Mouse (Mus musculus) ovary, postnatal 10 days (tissue): ENCODE data around the gene Nek1.

ENCODE experiments used
- DNase-seq: peaks from one replicate; pipeline ENCODE4 v3.0.0; 2022; ENCODE audit warnings: low spot score

The Nek1 gene

GRCm38 (mm10) chr8:60992910-60993638 lies at the start of gene Nek1:
TSS of gene Nek1 (plus strand) at chr8:60993195.
- DNase-seq: peak; percentile 88

- no peak for DNase-seq
Observed at GRCm38 (mm10) chr8:60947503-60947902, 45.5 kb upstream of the Nek1 start.

- DNase-seq: no peak
Observed at GRCm38 (mm10) chr8:60949859-60950258, 43.1 kb upstream of the Nek1 start.

- no peak for DNase-seq
Observed at GRCm38 (mm10) chr8:60951271-60951670, 41.7 kb upstream of the Nek1 start.

GRCm38 (mm10) chr8:60951757-60952156 lies 41.2 kb upstream of the Nek1 start:
- no peak for DNase-seq

GRCm38 (mm10) chr8:60952803-60953202 lies 40.2 kb upstream of the Nek1 start:
- no peak for DNase-seq

- peak; percentile 41 for DNase-seq
Observed at GRCm38 (mm10) chr8:60954281-60955014, 38.5 kb upstream of the Nek1 start.

GRCm38 (mm10) chr8:60956847-60957246 lies 36.1 kb upstream of the Nek1 start:
- DNase-seq: no peak

- no peak for DNase-seq
Observed at GRCm38 (mm10) chr8:60962763-60963162, 30.2 kb upstream of the Nek1 start.

GRCm38 (mm10) chr8:60963931-60964330 lies 29.1 kb upstream of the Nek1 start:
- no peak for DNase-seq

GRCm38 (mm10) chr8:60964518-60964917 lies 28.5 kb upstream of the Nek1 start:
- DNase-seq: no peak

- DNase-seq: no peak
Observed at GRCm38 (mm10) chr8:60965306-60965705, 27.7 kb upstream of the Nek1 start.

- no peak for DNase-seq
Observed at GRCm38 (mm10) chr8:60965741-60966140, 27.3 kb upstream of the Nek1 start.

- no peak for DNase-seq
Observed at GRCm38 (mm10) chr8:60969091-60969490, 23.9 kb upstream of the Nek1 start.

GRCm38 (mm10) chr8:60971808-60972207 lies 21.2 kb upstream of the Nek1 start:
- DNase-seq: no peak

- DNase-seq: no peak
Observed at GRCm38 (mm10) chr8:60973448-60973847, 19.5 kb upstream of the Nek1 start.

- DNase-seq: no peak
Observed at GRCm38 (mm10) chr8:60974837-60975236, 18.2 kb upstream of the Nek1 start.

- no peak for DNase-seq
Observed at GRCm38 (mm10) chr8:60976818-60977217, 16.2 kb upstream of the Nek1 start.

- no peak for DNase-seq
Observed at GRCm38 (mm10) chr8:60978496-60978895, 14.5 kb upstream of the Nek1 start.

- DNase-seq: no peak
Observed at GRCm38 (mm10) chr8:60981388-60981787, 11.6 kb upstream of the Nek1 start.

- DNase-seq: peak; percentile 87
Observed at GRCm38 (mm10) chr8:60982701-60983687, 10.0 kb upstream of the Nek1 start, which contains the start of gene Clcn3. TSS of gene Clcn3 (minus strand) at chr8:60983300.

GRCm38 (mm10) chr8:60983688-60984079 lies 9.3 kb upstream of the Nek1 start:
- peak; percentile 7 for DNase-seq
